ENCODE assay signal across 19 mouse cellular contexts in genomic region chr19:58377969-58378368, GRCm38 (mm10).
A peak's percentile ranks its signal among the peaks of the same experiment; 100 is the strongest.
DNase-seq lines count a peak whose midpoint lies in the region; ATAC-seq and TF ChIP-seq lines count a peak whose summit lies in the region.
"Had no signal": no experiment of that assay in that cellular context is flagged by ENCODE, and none has a peak within 500 bp of the region (broad histone marks: within the 10 kb centered on the region; RNA-seq: fewer than 3 reads in every experiment).

No protein-coding gene starts in this region.

- H3K4me1 ChIP-seq in hindbrain, embryonic 13.5 days (replicated peaks): peaks cover 21% of the 10 kb centered on the region
- H3K4me1 ChIP-seq in hindbrain, embryonic 14.5 days (replicated peaks; ENCODE audit: control insufficient read depth, insufficient read depth, low read length): 0 out of 2 replicates have a peak, but pooled peaks cover 7% of the 10 kb centered on the region
- H3K4me1 ChIP-seq in lung, postnatal 0 days (ENCODE audit: insufficient read depth, low read depth, low read length): no peaks in the 10 kb centered on the region; the same call in 1 of the 2 replicates
- H3K4me1 ChIP-seq: forebrain, embryonic 15.5 days had no signal

- H3K9me3 ChIP-seq in hindbrain, embryonic 13.5 days: no peaks in the 10 kb centered on the region
- no peaks in the 10 kb centered on the region for H3K9me3 ChIP-seq in hindbrain, embryonic 14.5 days (ENCODE audit: control insufficient read depth, low read length)
- H3K9me3 ChIP-seq in lung, postnatal 0 days (ENCODE audit: low read length): no peaks in the 10 kb centered on the region
- H3K9me3 ChIP-seq: forebrain, embryonic 15.5 days; heart, embryonic 12.5 days had no signal

- H3K4me3 ChIP-seq in hindbrain, embryonic 13.5 days: no peak overlapping the region
- no peak overlapping the region for H3K4me3 ChIP-seq in hindbrain, embryonic 14.5 days (replicated peaks; ENCODE audit: low read length)
- no peak overlapping the region for H3K4me3 ChIP-seq in lung, postnatal 0 days (ENCODE audit: low read depth, low read length)
- H3K4me3 ChIP-seq: erythroblast, embryonic 14.5 days; forebrain, embryonic 15.5 days; heart, embryonic 12.5 days had no signal

- H3K4me2 ChIP-seq in hindbrain, embryonic 13.5 days: no peak overlapping the region
- H3K4me2 ChIP-seq in hindbrain, embryonic 14.5 days (replicated peaks): no peak overlapping the region
- no peak overlapping the region for H3K4me2 ChIP-seq in lung, postnatal 0 days (replicated peaks; ENCODE audit: low read depth, low read length)
- H3K4me2 ChIP-seq: forebrain, embryonic 15.5 days; heart, embryonic 12.5 days had no signal

- H3K27ac ChIP-seq in hindbrain, embryonic 13.5 days: no peak overlapping the region; the same call in 1 of the 2 replicates
- no peak overlapping the region for H3K27ac ChIP-seq in hindbrain, embryonic 14.5 days
- H3K27ac ChIP-seq in lung, postnatal 0 days (ENCODE audit: low read length): no peak overlapping the region
- H3K27ac ChIP-seq: forebrain, embryonic 15.5 days; macrophage had no signal

- no peak for TF ChIP-seq EP300 in lung, postnatal 0 days (IDR thresholded peaks at IDR 0.05)

- no peak for TF ChIP-seq CTCF in lung, postnatal 0 days (IDR thresholded peaks at IDR 0.05)

- no peaks in the 10 kb centered on the region for H3K27me3 ChIP-seq in hindbrain, embryonic 13.5 days
- H3K27me3 ChIP-seq in hindbrain, embryonic 14.5 days (ENCODE audit: control insufficient read depth, insufficient read depth, low read length): no peaks in the 10 kb centered on the region
- H3K27me3 ChIP-seq in lung, postnatal 0 days (replicated peaks; ENCODE audit: insufficient read depth, low read length): no peaks in the 10 kb centered on the region
- H3K27me3 ChIP-seq: forebrain, embryonic 15.5 days; heart, embryonic 12.5 days had no signal

- 60% methylated on average over 8 of the region's 8 CpGs for WGBS in hindbrain, embryonic 13.5 days
- 61% methylated on average over 8 of the region's 8 CpGs for WGBS in hindbrain, embryonic 14.5 days
- 25% methylated on average over 8 of the region's 8 CpGs for WGBS in lung, postnatal 0 days

- peak; percentile 32; the same call in 1 of the 2 replicates for ATAC-seq in hindbrain, embryonic 13.5 days (ENCODE audit: low FRiP score)
- ATAC-seq in hindbrain, embryonic 14.5 days (ENCODE audit: low FRiP score): no peak
- no peak for ATAC-seq in lung, postnatal 0 days
- ATAC-seq in common myeloid progenitor, adult 5-6 weeks (replicated peaks; ENCODE audit: low read depth, poor library complexity, severe bottlenecking): 0 out of 2 replicates have a peak, but pooled peaks have one; percentile 42
- ATAC-seq: forebrain, embryonic 15.5 days; inflammation-experienced regulatory T-cells, adult 6 months; liver, postnatal 0 days had no signal

- no peak overlapping the region for H3K9ac ChIP-seq in hindbrain, embryonic 13.5 days
- H3K9ac ChIP-seq in hindbrain, embryonic 14.5 days: no peak overlapping the region
- no peak overlapping the region for H3K9ac ChIP-seq in lung, postnatal 0 days (replicated peaks; ENCODE audit: low read depth)
- H3K9ac ChIP-seq: forebrain, embryonic 15.5 days; heart, embryonic 12.5 days; liver, postnatal 0 days had no signal

- H3K36me3 ChIP-seq in hindbrain, embryonic 13.5 days: no peaks in the 10 kb centered on the region
- H3K36me3 ChIP-seq in hindbrain, embryonic 14.5 days (replicated peaks; ENCODE audit: control insufficient read depth, insufficient read depth): no peaks in the 10 kb centered on the region
- no peaks in the 10 kb centered on the region for H3K36me3 ChIP-seq in lung, postnatal 0 days (ENCODE audit: insufficient read depth, low read length)
- H3K36me3 ChIP-seq: forebrain, embryonic 15.5 days; heart, embryonic 12.5 days had no signal

- DNase-seq in hindbrain, embryonic 14.5 days (ENCODE audit: low spot score): no peak
- DNase-seq in lung, postnatal 0 days (ENCODE audit: low spot score): peak; percentile 11
- no peak for DNase-seq in lung, adult 18-20 months
- DNase-seq in 3T3-L1 (ENCODE audit: low read depth, low spot score): peak; percentile 4
- no peak for DNase-seq in right cerebral cortex, adult 18-20 months
- DNase-seq in urinary bladder, postnatal 4 days (ENCODE audit: low spot score in 2 of 2): no peak
- DNase-seq: adrenal gland, postnatal 36 days; cerebellum, adult 9-11 months; heart, postnatal 4 days; liver; liver, postnatal 0 days; thymus, postnatal 14 days had no signal

Comparison
In these comparisons a context has a peak if more than half of its experiments do, and no peak if none do; other contexts are left out.
1. ATAC-seq: peak in hindbrain, embryonic 13.5 days (single experiment) and common myeloid progenitor, adult 5-6 weeks (single experiment); none in hindbrain, embryonic 14.5 days (single experiment) and lung, postnatal 0 days (single experiment).
2. DNase-seq: peak in lung, postnatal 0 days (single experiment) and 3T3-L1 (single experiment); none in hindbrain, embryonic 14.5 days (single experiment), lung, adult 18-20 months (0 of 2), right cerebral cortex, adult 18-20 months (single experiment) and urinary bladder, postnatal 4 days (0 of 2).